Mouse (Mus musculus): ENCODE measurements around the gene Tnik.

DNA sequence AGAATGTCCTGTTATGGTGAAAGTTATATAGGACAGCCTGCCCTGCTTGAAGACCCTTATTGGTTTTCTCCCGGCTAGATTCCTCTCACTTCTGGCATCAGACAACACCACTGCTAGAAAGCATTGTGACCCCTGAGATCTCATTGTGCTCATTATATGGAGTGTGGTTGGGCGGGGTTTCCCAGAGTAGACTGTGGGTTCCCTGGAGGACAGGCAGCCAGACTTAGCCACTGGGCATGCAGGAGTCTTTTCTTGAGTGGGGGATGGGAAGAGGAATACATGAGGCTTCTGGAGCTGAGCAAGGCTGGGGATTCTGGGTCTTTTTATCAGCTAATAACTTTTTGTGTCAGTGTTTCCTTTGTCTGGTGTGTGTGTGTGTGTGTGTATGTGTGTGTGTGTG lies 153.0 kb downstream of the Tnik start:
- TF ChIP-seq POLR2A (IDR thresholded peaks at IDR 0.05; ENCODE audit: control insufficient read depth, extremely low read depth, insufficient read depth, low read length, poor library complexity) = no peak
- TF ChIP-seq CTCF (IDR thresholded peaks at IDR 0.05; ENCODE audit: borderline replicate concordance, control insufficient read depth, extremely low read depth, insufficient read depth, low read length, poor library complexity) = no peak

All from thymus, adult 2 months (tissue).